Mouse (Mus musculus) ES-E14 (cell line): ENCODE measurements around the gene Arpc1b.
"Not testable (repeated sequence)": the region's sequence is repeated elsewhere in the genome, so short reads cannot be mapped to it uniquely, and the experiment has no call there.

Experiments used
- CHD2 ChIP-seq: IDR thresholded peaks from 2 replicates; pipeline ENCODE4 v1.6.1; 2014; ENCODE audit warnings: mild to moderate bottlenecking, low read depth, low read length, inconsistent platforms
- MAFK ChIP-seq: IDR thresholded peaks from 2 replicates; pipeline ENCODE4 v1.6.1; 2014; ENCODE audit warnings: mild to moderate bottlenecking, low read depth, low read length, inconsistent platforms; ENCODE audit not compliant: insufficient read depth
- ZC3H11A ChIP-seq: IDR thresholded peaks from 2 replicates; pipeline ENCODE4 v1.6.1; 2012; ENCODE audit warnings: low read depth, mild to moderate bottlenecking, inconsistent platforms, low read length, borderline replicate concordance
- ZNF384 ChIP-seq: IDR thresholded peaks from 2 replicates; pipeline ENCODE4 v1.6.1; 2012; ENCODE audit warnings: low read depth, low read length, inconsistent platforms

DNA sequence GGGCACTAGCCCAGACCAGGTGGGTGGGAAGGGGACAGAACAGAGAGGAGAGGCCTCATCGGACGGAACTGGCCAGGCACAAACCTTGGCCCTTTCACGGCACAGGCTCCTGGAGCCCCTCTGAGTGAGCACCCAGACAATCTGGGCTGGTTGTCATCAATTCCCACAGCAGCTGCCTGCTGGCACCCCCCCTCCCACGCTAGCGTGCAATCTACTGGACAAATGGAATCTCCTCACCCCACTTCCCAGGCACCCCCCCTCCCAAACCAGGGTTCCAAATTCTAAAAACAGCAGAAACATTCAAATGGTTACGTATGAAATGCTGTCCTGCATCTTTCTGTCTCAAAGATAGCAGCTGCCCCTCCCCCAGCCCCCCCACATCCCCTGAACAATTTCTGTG lies 15.8 kb downstream of the Arpc1b start:
- not testable (repeated sequence) for TF ChIP-seq ZC3H11A, CHD2, ZNF384, MAFK
